In genomic region chr11:108079454-108079853, GRCm38 (mm10) we compare ENCODE assay signal across 18 mouse cellular contexts.
"Had no signal": no experiment of that assay in that cellular context is flagged by ENCODE, and none has a peak within 500 bp of the region (broad histone marks: within the 10 kb centered on the region; RNA-seq: fewer than 3 reads in every experiment).

No protein-coding gene starts in this region.

- H3K4me1 ChIP-seq: liver, embryonic 12.5 days; liver, embryonic 15.5 days; midbrain, embryonic 12.5 days; midbrain, embryonic 15.5 days; stomach, embryonic 15.5 days had no signal

- ATAC-seq: liver, embryonic 12.5 days; midbrain, embryonic 15.5 days had no signal

- DNase-seq: kidney, adult 8-10 months; kidney, postnatal 10 days; kidney, postnatal 4 days; liver; lung, adult 18-20 months; right cerebral cortex, postnatal 14 days; right cerebral cortex, postnatal 4 days; thymus, postnatal 36 days had no signal

- H3K27me3 ChIP-seq: kidney, embryonic 15.5 days; limb, embryonic 13.5 days; liver, embryonic 12.5 days; liver, embryonic 15.5 days; lung, embryonic 15.5 days; midbrain, embryonic 12.5 days; midbrain, embryonic 15.5 days; neural tube, embryonic 13.5 days; stomach, embryonic 15.5 days had no signal

- H3K4me2 ChIP-seq: kidney, embryonic 15.5 days; limb, embryonic 13.5 days; liver, embryonic 12.5 days; liver, embryonic 15.5 days; lung, embryonic 15.5 days; midbrain, embryonic 12.5 days; midbrain, embryonic 15.5 days; neural tube, embryonic 13.5 days; stomach, embryonic 15.5 days had no signal

- H3K9ac ChIP-seq: kidney, embryonic 15.5 days; limb, embryonic 13.5 days; liver, embryonic 12.5 days; liver, embryonic 15.5 days; lung, embryonic 15.5 days; midbrain, embryonic 12.5 days; midbrain, embryonic 15.5 days; neural tube, embryonic 13.5 days; stomach, embryonic 15.5 days had no signal

- H3K9me3 ChIP-seq: kidney, embryonic 15.5 days; limb, embryonic 10.5 days; limb, embryonic 13.5 days; liver, embryonic 12.5 days; liver, embryonic 15.5 days; lung, embryonic 15.5 days; midbrain, embryonic 12.5 days; midbrain, embryonic 15.5 days; neural tube, embryonic 13.5 days; stomach, embryonic 15.5 days had no signal

- H3K4me3 ChIP-seq: kidney, embryonic 15.5 days; limb, embryonic 10.5 days; limb, embryonic 13.5 days; liver, embryonic 12.5 days; liver, embryonic 15.5 days; lung, embryonic 15.5 days; midbrain, embryonic 12.5 days; midbrain, embryonic 15.5 days; neural tube, embryonic 13.5 days; stomach, embryonic 15.5 days had no signal

- H3K27ac ChIP-seq: kidney, embryonic 15.5 days; limb, embryonic 10.5 days; limb, embryonic 13.5 days; liver, embryonic 12.5 days; liver, embryonic 15.5 days; lung, embryonic 15.5 days; midbrain, embryonic 12.5 days; midbrain, embryonic 15.5 days; neural tube, embryonic 13.5 days; stomach, embryonic 15.5 days had no signal

- H3K36me3 ChIP-seq: kidney, embryonic 15.5 days; limb, embryonic 10.5 days; limb, embryonic 13.5 days; liver, embryonic 12.5 days; liver, embryonic 15.5 days; lung, embryonic 15.5 days; midbrain, embryonic 12.5 days; midbrain, embryonic 15.5 days; neural tube, embryonic 13.5 days; stomach, embryonic 15.5 days had no signal
